Mouse (Mus musculus) heart, embryonic 14.5 days (tissue): ENCODE results near the gene Rora. TPM values are rescaled to one million over a fixed set of nuclear protein-coding genes. Genes with fewer than 3 reads are reported as not detected.

Experiments used
- ATAC-seq: fragments of 200-750 bp; cut with Nextera tagmentation; 2 replicates; pipeline ENCODE4 v1.8.0; 2017; ENCODE audit warnings: low read depth, moderate TSS enrichment; ENCODE audit not compliant: insufficient number of reproducible peaks, insufficient read depth, low FRiP score
- H3K27ac ChIP-seq, 2 experiments: fragments of 200-500 bp in 1 of 2; fragments of 300-500 bp in 1 of 2; sonication (generic) in 1 of 2; replicated peaks in 1 of 2; 2 replicates each; pipeline ENCODE4 v1.5.1; 2012 to 2014; ENCODE audit warnings: low read depth in 2 of 2, low read length in 2 of 2, control low read depth in 1 of 2, mild to moderate bottlenecking in 1 of 2, mixed read lengths in 1 of 2; ENCODE audit not compliant: control insufficient read depth in 1 of 2, insufficient read depth in 1 of 2
- H3K27me3 ChIP-seq: fragments of 300-500 bp; sonication (generic); 2 replicates; pipeline ENCODE4 v1.6.1; 2014; ENCODE audit warnings: mild to moderate bottlenecking, low read length, control low read depth; ENCODE audit not compliant: control insufficient read depth, insufficient read depth
- H3K36me3 ChIP-seq: fragments of 300-500 bp; sonication (generic); 2 replicates; pipeline ENCODE4 v1.6.1; 2014; ENCODE audit warnings: mild to moderate bottlenecking, control low read depth, low read length, mixed read lengths; ENCODE audit not compliant: control insufficient read depth, insufficient read depth
- H3K4me1 ChIP-seq, 2 experiments: fragments of 200-500 bp in 1 of 2; fragments of 300-500 bp in 1 of 2; sonication (generic) in 1 of 2; 2 replicates each; pipeline ENCODE4 v1.6.1; 2012 to 2014; ENCODE audit warnings: low read length in 2 of 2, control low read depth in 1 of 2, mixed read lengths in 1 of 2; ENCODE audit not compliant: control insufficient read depth in 2 of 2, insufficient read depth in 2 of 2
- H3K4me2 ChIP-seq: fragments of 300-500 bp; sonication (generic); 2 replicates; pipeline ENCODE4 v1.6.1; 2014; ENCODE audit warnings: mild to moderate bottlenecking, low read length
- H3K4me3 ChIP-seq, 2 experiments: fragments of 200-500 bp in 1 of 2; fragments of 300-500 bp in 1 of 2; sonication (generic) in 1 of 2; 2 replicates each; pipeline ENCODE4 v1.5.1; 2012 to 2014; ENCODE audit warnings: low read length in 2 of 2, mild to moderate bottlenecking in 2 of 2, control low read depth in 1 of 2, low read depth in 1 of 2, moderate library complexity in 1 of 2; ENCODE audit not compliant: control insufficient read depth in 1 of 2, insufficient read depth in 1 of 2
- H3K9ac ChIP-seq: fragments of 300-500 bp; sonication (generic); 2 replicates; pipeline ENCODE4 v1.6.1; 2014; ENCODE audit warnings: mild to moderate bottlenecking, low read length
- H3K9me3 ChIP-seq: fragments of 300-500 bp; sonication (generic); 2 replicates; pipeline ENCODE4 v1.6.1; 2016; ENCODE audit warnings: low read length, control low read depth; ENCODE audit not compliant: control insufficient read depth
- WGBS: fragments of 180-500 bp; shearing (Covaris S2); extraction: QIAGEN DNeasy Blood & Tissue Kit; methylation state at CpG from one replicate; pipeline ENCODE4 v1.1.7; 2014; 5-methylcytosine and 5-hydroxymethylcytosine counted together
- polyA plus RNA-seq: library from polyadenylated mRNA; unstranded; fragments of >200 nt; fragmentation: Nextera tagmentation; extraction: Ambion mirVana; gene quantifications from 2 replicates; pipeline ENCODE4 v1.2.1, GENCODE M21; 2014

The Rora gene
- polyA plus RNA-seq, 1 experiment from 2014 or later, result 6.9 TPM

DNA sequence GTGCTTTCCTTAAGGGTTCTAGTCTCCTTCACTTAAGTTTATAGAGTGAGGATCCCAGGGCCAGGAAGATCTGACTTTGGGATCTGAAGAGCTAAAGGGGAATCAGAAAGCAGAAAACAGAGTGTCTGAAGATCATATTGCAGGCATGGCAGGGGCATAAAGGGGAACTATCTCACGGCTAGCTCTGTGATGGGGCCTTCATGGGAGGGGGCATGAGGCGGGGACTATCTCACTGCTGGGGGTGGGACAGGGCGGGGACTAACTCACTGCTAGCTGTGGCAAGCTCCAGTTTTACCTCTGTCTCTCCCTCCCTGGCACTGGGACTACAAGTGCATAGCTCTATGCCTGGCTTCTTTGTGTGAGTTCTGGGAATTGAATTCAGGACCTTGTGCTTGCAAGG, 279.6 kb downstream of the Rora start:
- no peak for ATAC-seq
- 57% methylated on average over 3 of the region's 3 CpGs for WGBS
- Histone ChIP-seq H3K9ac (no peak overlapping the region), H3K27ac (no peak overlapping the region), H3K4me1 (no peaks in the 10 kb centered on the region), H3K27me3 (no peaks in the 10 kb centered on the region), H3K9me3 (no peaks in the 10 kb centered on the region), H3K36me3 (no peaks in the 10 kb centered on the region), H3K4me3 (no peak overlapping the region), H3K4me2 (no peak overlapping the region)

DNA sequence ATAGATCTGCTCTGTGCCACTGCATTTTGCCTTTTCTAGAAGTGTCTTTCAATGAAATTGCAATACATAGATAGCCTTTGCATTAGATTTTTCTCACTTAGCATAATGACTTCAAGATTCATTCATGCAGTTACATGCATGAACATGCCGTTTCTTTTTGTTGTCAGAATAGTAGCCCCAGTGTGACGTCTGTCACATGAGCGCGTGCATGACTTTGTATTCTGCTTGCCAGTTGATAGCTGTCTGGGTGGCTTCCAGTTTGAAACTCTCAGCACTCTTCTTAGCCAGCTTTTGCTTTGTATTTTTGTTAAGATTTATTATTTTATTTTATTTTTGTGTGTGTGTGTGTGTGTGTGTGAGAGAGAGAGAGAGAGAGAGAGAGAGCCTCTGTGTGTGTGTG, 280.7 kb downstream of the Rora start:
- H3K27ac ChIP-seq, result no peak overlapping the region
- H3K4me1 ChIP-seq, result no peaks in the 10 kb centered on the region
- H3K36me3 ChIP-seq, result no peaks in the 10 kb centered on the region
- H3K4me3 ChIP-seq, result no peak overlapping the region
- no peak overlapping the region for H3K4me2 ChIP-seq
- ATAC-seq, result no peak
- WGBS, result 83% methylated on average over 4 of the region's 4 CpGs
- H3K27me3 ChIP-seq, result no peaks in the 10 kb centered on the region
- H3K9me3 ChIP-seq, result no peaks in the 10 kb centered on the region
- no peak overlapping the region for H3K9ac ChIP-seq

DNA sequence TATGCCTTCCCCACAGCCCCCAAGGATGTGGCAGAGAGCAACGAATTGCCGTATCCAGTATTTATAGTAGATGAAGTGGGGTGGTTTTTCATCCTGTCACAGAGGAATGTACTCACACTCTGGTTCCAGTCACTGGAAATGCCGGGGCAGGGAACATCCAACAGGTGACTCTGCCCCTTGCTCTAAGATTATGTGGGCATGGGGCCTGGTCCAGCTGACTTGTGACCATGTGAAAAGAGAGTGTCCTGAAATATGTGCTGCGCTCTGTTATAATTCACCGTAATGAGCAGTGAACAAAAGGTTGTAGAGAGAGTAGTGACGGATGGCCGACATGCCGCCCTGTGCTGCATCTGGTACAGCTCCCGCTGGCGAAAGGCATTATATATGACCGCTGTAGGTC, 282.0 kb downstream of the Rora start:
- H3K4me2 ChIP-seq, result no peak overlapping the region
- no peaks in the 10 kb centered on the region for H3K36me3 ChIP-seq
- H3K27me3 ChIP-seq, result no peaks in the 10 kb centered on the region
- 78% methylated on average over 11 of the region's 11 CpGs for WGBS
- no peaks in the 10 kb centered on the region for H3K9me3 ChIP-seq
- H3K27ac ChIP-seq, result no peak overlapping the region
- no peak overlapping the region for H3K4me3 ChIP-seq
- no peak overlapping the region for H3K9ac ChIP-seq
- no peaks in the 10 kb centered on the region for H3K4me1 ChIP-seq
- ATAC-seq, result no peak

DNA sequence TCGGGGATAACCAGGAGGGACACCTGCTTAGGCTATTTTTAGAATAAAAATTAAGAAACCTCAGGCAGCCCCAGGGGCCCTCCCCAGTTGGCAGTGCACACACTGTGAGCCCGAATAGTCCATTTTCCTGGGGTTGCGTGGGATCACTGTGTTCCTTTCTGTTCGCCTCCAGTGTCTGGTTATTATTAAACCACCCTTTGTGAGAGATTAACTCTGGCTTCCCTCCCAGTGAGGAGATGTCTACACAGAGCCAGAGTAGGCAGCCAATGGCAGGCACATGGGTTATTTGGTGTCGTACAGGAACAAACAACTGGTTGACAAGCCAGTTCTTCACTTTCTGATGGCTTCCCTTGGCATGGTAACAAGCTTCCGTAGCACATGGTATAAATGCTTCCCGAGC, 287.5 kb downstream of the Rora start:
- H3K4me2 ChIP-seq, result no peak overlapping the region
- 58% methylated on average over 7 of the region's 7 CpGs for WGBS
- no peak overlapping the region for H3K4me3 ChIP-seq
- no peaks in the 10 kb centered on the region for H3K36me3 ChIP-seq
- no peak for ATAC-seq
- H3K27me3 ChIP-seq, result no peaks in the 10 kb centered on the region
- peaks cover 0 to 4% of the 10 kb centered on the region in 2 experiments; a peak in 1 of 4 replicates for H3K4me1 ChIP-seq
- H3K9me3 ChIP-seq, result no peaks in the 10 kb centered on the region
- no peak overlapping the region for H3K9ac ChIP-seq
- H3K27ac ChIP-seq, result no peak overlapping the region

DNA sequence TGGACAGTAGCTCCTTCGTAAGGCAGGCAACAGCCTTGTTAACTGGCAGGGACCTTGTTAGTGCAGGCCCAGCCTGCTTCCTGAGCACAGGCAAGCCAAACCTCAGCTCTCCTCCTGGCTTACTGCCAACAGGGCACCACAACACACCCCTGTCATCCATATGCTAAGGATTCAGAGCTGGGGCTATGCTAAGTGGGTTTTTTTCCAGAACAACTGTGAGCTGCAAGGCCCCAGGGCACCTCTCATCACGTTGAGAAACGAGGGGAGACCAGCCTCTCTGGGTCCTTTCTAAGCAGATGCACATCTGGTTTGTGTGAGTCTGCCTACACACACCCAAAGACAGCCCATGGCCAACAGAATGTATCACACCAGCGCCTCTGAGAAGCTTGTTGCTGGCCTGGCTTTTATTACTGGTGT, 289.0 kb downstream of the Rora start:
- H3K27ac ChIP-seq, result no peak overlapping the region
- H3K4me1 ChIP-seq, result peaks cover 0 to 4% of the 10 kb centered on the region in 2 experiments; a peak in 1 of 4 replicates
- no peaks in the 10 kb centered on the region for H3K27me3 ChIP-seq
- 51% methylated on average over 4 of the region's 4 CpGs for WGBS
- no peak overlapping the region for H3K9ac ChIP-seq
- H3K4me3 ChIP-seq, result no peak overlapping the region
- H3K9me3 ChIP-seq, result no peaks in the 10 kb centered on the region
- no peak for ATAC-seq
- no peaks in the 10 kb centered on the region for H3K36me3 ChIP-seq
- no peak overlapping the region for H3K4me2 ChIP-seq

DNA sequence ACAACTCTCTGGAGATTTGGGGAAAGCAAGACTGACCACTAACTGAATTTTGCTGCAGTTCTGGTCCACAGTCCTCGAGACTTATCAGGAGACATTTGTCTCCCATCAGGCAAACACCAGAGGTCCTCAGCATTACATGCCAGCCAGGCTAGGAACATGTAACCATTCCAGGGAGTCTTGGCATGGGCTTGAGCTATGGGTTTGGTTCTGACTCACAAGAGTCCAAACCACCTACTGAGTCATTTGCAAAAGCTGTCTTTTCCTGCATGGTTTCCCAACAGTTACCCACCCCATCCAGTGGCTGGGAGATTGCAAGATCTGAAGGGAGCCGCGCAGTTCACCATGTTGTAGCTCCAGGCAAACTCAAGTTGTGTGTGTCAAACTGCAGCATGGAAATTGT, 290.4 kb downstream of the Rora start:
- H3K27me3 ChIP-seq, result no peaks in the 10 kb centered on the region
- H3K27ac ChIP-seq, result no peak overlapping the region
- H3K9ac ChIP-seq, result no peak overlapping the region
- no peak overlapping the region for H3K4me3 ChIP-seq
- no peaks in the 10 kb centered on the region for H3K36me3 ChIP-seq
- peaks cover 0 to 4% of the 10 kb centered on the region in 2 experiments; a peak in 1 of 4 replicates for H3K4me1 ChIP-seq
- WGBS, result 91% methylated on average over 3 of the region's 3 CpGs
- H3K9me3 ChIP-seq, result no peaks in the 10 kb centered on the region
- no peak overlapping the region for H3K4me2 ChIP-seq
- ATAC-seq, result no peak

DNA sequence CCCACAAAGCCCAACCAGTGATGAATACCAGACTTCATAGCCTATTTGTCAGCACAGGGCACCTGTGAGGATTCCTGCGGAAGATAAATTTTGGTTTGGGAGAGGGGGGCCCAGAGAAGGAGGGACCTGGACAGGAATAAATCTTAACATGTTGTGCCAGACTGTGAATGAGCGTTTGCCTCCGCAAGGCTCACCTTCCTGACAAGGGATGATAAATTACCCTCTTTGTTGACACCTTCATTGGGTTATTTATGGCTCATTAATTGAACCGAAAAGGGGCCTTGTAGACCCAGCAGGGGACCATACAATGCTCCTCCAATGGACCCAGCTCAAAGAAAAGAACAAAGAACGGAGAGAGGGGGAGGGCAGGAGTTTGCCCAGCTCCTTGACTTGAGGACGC, 294.1 kb downstream of the Rora start:
- Histone ChIP-seq H3K9me3 (no peaks in the 10 kb centered on the region), H3K36me3 (no peaks in the 10 kb centered on the region), H3K4me3 (no peak overlapping the region), H3K4me1 (no peaks in the 10 kb centered on the region; a peak in 1 of 4 replicates), H3K27me3 (no peaks in the 10 kb centered on the region), H3K27ac (no peak overlapping the region), H3K4me2 (no peak overlapping the region), H3K9ac (no peak overlapping the region)
- WGBS, result 63% methylated on average over 6 of the region's 6 CpGs
- no peak for ATAC-seq

DNA sequence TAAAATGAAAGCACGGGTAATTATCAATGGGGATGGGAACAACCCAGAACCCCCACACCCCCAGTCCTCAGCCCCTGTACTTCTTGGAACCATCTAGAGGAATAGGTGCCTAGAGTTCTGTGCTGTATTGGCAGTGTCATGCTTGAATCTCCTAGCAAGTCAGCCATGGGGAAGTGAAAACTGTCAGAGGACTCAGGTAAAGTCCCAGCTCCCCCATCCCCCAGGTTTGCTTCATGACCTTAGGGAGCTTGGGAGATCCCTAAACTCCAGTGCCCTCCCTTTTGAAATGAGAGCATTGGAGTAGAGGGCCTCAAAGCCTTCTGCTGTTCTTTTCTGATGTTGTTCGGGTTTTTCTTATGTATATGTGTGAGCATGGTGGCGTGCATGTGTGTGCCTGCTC, 294.6 kb downstream of the Rora start:
- Histone ChIP-seq H3K4me3 (no peak overlapping the region), H3K9ac (no peak overlapping the region), H3K4me1 (no peaks in the 10 kb centered on the region), H3K9me3 (no peaks in the 10 kb centered on the region), H3K36me3 (no peaks in the 10 kb centered on the region), H3K27me3 (no peaks in the 10 kb centered on the region), H3K4me2 (no peak overlapping the region), H3K27ac (no peak overlapping the region)
- ATAC-seq, result no peak
- WGBS, result 87% methylated on average over 3 of the region's 3 CpGs
